Mouse (Mus musculus) cerebellum, postnatal 36 days (tissue): ENCODE measurements at regions not wholly inside any gene's neighbourhood (a gene's known extent, or its start where the extent isn't known, plus 50 kb on each side); places are given as distances from the start of the nearest gene placed in this dataset.

Experiments
- DNase-seq, 2 experiments: peaks; one replicate each; pipeline ENCODE4 v3.0.0; 2021 to 2022; ENCODE audit warnings: mixed read lengths in 2 of 2

- no peak for DNase-seq
Measured at GRCm38 (mm10) chr12:32653096-32653495, 166.2 kb upstream of the Nampt start.

GRCm38 (mm10) chr12:32656194-32656593 lies 163.2 kb upstream of the Nampt start:
- no peak for DNase-seq

DNA sequence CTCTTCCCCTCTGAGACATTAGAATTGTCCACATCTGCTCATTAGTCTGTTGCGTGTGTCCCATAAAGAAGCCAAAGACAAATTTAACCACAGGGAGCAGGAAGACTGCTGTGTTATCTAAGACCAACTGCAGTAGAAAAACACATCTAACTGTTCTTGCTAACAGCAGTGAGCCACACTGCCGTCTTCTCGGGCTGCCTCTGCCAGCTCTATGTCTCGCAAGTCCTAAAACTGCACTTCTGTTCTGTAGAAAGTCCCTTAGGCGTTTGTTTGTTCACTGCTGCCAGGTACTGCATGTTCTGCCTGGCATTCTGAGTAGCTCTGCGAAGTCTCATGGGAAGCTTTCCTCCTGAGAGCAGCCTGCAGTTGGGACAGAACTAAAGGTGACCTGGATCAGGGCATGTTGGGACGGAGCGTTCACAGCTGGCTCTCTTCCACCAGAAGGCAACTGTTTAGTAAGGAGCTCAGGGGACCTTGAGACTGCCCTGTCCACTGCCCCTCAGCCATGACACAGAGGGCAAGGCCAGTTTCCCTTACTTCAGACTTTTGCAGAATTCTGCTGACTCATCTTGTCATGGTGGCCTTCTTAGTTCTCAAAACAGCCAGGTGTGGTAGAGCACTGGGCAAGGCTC lies 157.4 kb upstream of the Nampt start:
- DNase-seq: no peak

DNA sequence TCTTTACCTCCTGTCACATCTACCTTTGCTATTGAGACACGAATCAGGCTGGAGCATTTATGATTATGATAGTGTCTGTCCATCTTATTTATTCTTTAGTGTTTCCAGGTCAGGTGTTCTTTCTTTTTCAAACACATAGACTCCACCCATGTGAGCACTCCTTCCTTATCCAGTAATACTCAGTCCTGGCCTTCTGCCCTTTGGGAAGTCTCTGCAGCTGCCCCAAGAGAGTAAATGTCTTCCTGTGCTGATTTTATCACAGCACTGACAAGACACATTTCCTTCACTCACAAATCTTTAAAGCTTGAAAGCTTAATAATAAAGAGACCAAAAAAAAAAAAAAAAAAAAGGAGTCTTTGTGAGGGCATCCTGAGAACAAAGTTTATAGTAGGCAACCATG lies 153.3 kb upstream of the Nampt start:
- DNase-seq: no peak

GRCm38 (mm10) chr12:32677908-32678307 lies 141.4 kb upstream of the Nampt start:
- DNase-seq: no peak

DNA sequence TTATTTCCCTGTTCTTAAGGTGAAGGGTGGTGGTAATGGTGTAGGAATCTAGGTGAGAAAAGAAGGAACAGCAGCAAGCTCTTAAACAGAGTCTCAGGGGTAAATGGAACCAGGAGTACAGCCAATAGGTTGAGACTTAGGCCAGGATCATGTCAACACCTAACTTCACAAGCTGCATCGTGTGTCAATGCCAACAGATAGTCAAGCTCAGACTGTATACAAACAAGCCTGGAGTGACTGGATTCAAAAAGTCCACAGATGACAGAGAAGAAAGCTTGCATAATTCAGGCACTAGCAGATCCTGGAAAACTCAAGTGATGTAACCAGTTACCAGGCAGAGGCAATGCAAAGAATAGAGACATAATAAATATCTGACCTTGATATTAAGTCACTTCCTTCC lies 140.6 kb upstream of the Nampt start:
- DNase-seq: no peak

- DNase-seq: no peak
Measured at GRCm38 (mm10) chr12:32681910-32682309, 137.4 kb upstream of the Nampt start.

DNA sequence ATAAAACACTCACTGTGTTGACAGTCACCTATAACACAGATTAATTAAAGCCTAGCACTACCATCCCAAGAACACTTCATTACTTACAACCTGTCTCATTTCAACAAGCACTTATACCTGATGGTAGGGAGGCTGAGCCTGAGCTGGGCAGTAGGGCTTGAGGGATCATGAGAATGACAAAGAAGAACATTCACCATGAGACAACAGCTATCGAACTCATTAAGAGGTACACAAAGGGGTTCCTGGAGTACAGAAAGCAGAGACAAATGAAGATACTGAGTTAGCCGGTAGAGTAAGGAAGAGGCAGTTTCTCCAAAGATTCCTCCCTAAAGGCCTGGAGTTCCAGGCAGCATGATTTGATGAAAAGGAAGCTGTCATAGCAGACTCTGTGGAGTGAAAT lies 136.0 kb upstream of the Nampt start:
- DNase-seq: no peak

GRCm38 (mm10) chr12:32685788-32686385 lies 133.5 kb upstream of the Nampt start:
- no peak for DNase-seq

DNA sequence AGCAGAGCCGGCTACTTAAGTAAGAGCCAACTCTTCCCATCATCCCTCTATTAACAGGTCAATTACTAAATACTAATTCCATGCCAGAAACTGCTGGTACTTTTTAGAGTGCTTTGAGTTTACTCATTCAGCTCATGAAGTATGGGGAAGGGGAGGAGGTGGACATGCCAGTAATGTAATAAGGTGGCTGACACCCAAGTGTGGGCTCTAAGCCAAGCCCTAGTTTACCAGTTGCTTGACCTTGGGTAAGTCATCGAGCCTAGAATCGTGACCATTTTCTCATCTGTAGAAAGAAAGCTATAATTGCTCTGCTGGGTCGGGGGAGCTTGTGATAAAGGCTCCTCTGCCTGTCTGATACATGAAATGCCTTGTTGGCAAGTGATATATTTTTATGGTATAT lies 130.0 kb upstream of the Nampt start:
- DNase-seq: no peak

- DNase-seq: no peak
Measured at GRCm38 (mm10) chr12:32690096-32690495, 129.2 kb upstream of the Nampt start.

DNA sequence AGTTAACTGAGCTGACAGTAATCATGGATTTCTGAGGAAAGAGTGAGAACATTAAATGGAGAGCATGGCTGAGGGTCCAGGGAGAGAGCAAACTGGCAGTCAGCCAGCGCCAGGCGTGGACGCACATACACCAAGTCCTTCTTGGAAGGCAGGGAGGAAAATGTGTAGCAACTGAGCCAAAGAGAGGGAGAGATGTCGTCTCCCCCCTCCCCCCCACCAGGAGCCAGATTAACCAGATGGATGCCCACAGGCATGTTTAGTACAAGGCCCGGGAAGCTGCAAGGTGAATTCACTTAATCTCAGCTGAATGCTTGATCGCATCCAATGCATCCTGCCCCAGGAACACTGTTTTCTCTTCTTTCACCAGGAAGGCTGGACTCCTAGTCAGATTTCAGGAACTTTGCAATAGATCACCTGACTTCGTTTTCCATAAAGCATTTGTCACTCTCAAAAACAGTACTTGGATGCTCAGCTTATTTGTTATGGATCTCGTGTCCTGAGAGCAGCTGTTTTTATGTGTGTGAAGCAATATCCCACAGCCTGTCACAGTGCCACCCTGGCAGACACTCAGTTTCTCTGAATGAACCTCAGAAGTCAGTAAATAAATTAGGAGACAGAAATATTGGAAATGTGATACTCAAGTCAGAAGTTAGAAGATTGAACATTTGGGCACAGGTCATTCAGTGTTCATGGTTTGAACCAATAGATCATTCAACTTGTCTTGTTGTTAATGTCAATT lies 127.1 kb upstream of the Nampt start:
- no peak for DNase-seq

DNA sequence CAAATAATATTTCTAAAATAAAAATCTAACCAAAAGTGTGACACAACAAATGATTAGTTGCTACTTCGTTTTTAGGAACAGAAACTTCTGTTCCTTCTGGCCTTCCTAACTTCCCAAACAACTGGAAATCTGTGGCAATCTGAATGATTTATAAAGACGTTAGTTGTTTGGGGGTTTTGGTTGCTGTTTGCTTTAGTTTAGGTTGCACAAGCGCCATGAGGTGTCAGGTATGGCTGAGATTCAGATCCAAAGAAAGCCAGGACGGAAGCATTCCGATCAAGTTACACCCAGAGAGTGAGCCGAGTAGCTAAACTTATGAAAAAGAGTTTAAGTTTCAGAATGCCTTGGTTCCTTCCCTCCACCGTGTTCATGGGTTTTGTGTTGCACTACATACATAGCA lies 126.4 kb upstream of the Nampt start:
- no peak for DNase-seq

- DNase-seq: no peak
Measured at GRCm38 (mm10) chr12:32693678-32694077, 125.7 kb upstream of the Nampt start.

GRCm38 (mm10) chr12:32696832-32697231 lies 122.5 kb upstream of the Nampt start:
- DNase-seq: no peak

- DNase-seq: no peak
Measured at GRCm38 (mm10) chr12:32709188-32709587, 110.2 kb upstream of the Nampt start.

- DNase-seq: peak; percentile 80 to 84
Measured at GRCm38 (mm10) chr12:32717129-32717921, 102.0 kb upstream of the Nampt start.

GRCm38 (mm10) chr12:32719203-32719602 lies 100.1 kb upstream of the Nampt start:
- DNase-seq: no peak

- no peak for DNase-seq
Measured at GRCm38 (mm10) chr12:32724451-32725188, 94.7 kb upstream of the Nampt start.

DNA sequence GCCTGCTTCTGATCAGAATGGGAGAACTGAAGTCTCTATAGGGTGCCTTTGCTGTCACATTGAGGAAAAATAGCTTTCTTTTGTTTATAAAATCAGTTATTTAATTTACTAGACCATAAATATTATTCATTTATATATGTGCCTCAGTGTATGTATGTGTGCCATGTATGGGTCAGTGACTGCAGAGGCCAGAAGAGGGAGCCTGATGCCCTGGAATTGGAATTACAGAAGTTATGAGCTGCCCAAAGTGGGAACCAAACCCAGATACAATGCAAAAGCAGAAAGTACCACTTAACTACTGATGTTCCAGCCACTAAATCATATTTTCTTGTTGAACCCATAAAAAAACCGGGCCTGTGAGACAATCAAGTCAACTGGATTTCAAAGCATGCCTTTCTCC lies 91.8 kb upstream of the Nampt start:
- no peak for DNase-seq

DNA sequence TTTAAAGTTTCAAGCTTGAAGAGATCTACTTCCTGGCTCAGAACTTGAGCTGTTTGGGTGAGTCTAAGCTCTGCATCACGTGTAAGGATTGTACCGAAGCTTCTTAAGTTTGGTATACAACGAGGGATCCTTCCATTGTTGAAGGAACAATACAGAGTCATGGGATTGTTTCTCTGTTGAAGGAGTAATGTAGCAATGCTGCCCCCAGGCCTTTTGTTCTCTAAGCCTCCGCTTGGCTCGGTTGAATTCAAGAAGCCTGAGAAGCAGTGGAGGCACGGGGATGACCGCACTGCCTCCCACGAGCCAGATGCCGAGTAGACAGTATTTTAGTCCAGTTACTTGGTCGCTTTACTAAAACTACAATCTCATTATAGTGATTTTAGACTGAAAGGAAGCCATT lies 90.9 kb upstream of the Nampt start:
- no peak for DNase-seq

GRCm38 (mm10) chr12:32735224-32735623 lies 84.1 kb upstream of the Nampt start:
- DNase-seq: no peak

- no peak for DNase-seq
Measured at GRCm38 (mm10) chr12:32741465-32741864, 77.9 kb upstream of the Nampt start.
